Mouse (Mus musculus) midbrain, embryonic 10.5 days (tissue): Measurements from ENCODE around the gene Cd55b. TPM values are rescaled to one million over a fixed set of nuclear protein-coding genes. Genes with fewer than 3 reads are reported as not detected.
"Not testable (repeated sequence)": the region's sequence is repeated elsewhere in the genome, so short reads cannot be mapped to it uniquely, and the experiment has no call there.

Source experiments
- DNase-seq: peaks from one replicate; pipeline ENCODE4 v3.0.0-alpha.2; 2017; ENCODE audit warnings: low spot score
- H3K27ac ChIP-seq: fragments of 300-500 bp; sonication (generic); replicated peaks from 2 replicates; pipeline ENCODE4 v1.5.1; 2016; ENCODE audit warnings: mild to moderate bottlenecking
- H3K27me3 ChIP-seq: fragments of 300-500 bp; sonication (generic); 2 replicates; pipeline ENCODE4 v1.6.1; 2016; ENCODE audit warnings: low read depth, mild to moderate bottlenecking; ENCODE audit not compliant: poor library complexity, severe bottlenecking
- H3K36me3 ChIP-seq: fragments of 300-500 bp; sonication (generic); 2 replicates; pipeline ENCODE4 v1.6.1; 2016; ENCODE audit warnings: mild to moderate bottlenecking, moderate library complexity
- H3K4me1 ChIP-seq: fragments of 300-500 bp; sonication (generic); 2 replicates; pipeline ENCODE4 v1.6.1; 2016
- H3K4me3 ChIP-seq: fragments of 300-500 bp; sonication (generic); 2 replicates; pipeline ENCODE4 v1.5.1; 2016; ENCODE audit warnings: mild to moderate bottlenecking, moderate library complexity
- H3K9me3 ChIP-seq: fragments of 300-500 bp; sonication (generic); replicated peaks from 2 replicates; pipeline ENCODE4 v1.6.1; 2016; ENCODE audit warnings: mild to moderate bottlenecking
- WGBS: fragments of 180-500 bp; shearing (Covaris S2); methylation state at CpG from one replicate; pipeline ENCODE4 v1.1.7; 2016; 5-methylcytosine and 5-hydroxymethylcytosine counted together
- polyA plus RNA-seq: library from polyadenylated mRNA; unstranded; fragments of >200 nt; fragmentation: Nextera tagmentation; extraction: Ambion mirVana; gene quantifications from 2 replicates; pipeline ENCODE4 v1.2.1, GENCODE M21; 2016

Cd55b gene
- polyA plus RNA-seq, 1 experiment from 2014 or later: not detected

DNA sequence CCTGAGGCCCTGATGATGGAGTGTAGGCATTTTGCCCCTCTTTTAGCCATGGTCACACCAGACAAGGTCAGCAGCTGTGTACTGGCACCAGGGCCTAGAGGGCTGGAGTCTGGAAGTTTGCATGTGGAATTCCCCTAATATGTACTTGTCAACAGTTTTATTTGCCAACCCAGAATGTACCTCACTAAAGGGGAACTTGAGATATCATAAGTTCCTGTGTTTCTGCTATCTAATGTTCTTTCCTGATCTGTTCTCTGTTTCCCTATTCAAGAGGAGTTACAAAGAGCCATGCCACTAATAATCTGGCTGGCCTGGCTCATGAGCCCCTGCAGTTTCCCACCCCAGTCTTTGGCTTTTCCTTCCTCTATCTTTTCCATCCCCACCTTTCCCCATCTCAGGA lies 35.5 kb downstream of the Cd55b start:
- not testable (repeated sequence) for H3K36me3 ChIP-seq, H3K4me1 ChIP-seq, H3K27me3 ChIP-seq, H3K9me3 ChIP-seq, DNase-seq, H3K27ac ChIP-seq, H3K4me3 ChIP-seq

DNA sequence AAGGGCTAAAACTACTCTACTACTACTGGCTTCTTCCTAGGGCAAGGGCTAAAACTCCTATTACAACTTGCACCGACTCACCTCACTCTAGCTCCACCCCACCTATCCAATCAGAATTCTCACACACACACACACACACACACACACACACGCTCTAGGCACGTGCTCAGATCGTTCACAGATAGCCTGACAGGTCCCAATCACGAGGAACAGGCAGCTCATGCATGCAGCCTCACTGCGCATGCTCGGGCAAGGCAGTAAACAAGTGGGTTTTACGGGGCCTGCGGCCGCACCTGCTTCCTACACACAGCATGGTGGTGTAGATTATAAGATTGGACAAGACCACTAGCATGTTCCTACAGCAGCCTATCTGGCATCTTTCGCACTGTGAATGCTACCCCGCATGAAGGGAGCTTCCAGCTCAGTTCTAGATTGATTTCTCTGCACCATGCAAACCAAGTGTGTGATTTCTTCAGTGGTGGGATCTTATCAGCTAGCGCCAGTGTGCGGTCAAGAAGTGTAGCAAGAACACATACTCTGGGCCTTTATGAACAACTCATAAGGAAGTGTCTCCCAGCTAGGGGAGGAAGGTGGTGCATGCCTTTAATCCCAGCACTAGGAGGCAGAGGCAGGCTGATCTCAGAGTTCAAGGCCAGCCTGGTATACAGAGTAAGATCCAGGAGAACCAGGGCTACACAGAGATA lies 44.9 kb downstream of the Cd55b start:
- no peaks in the 10 kb centered on the region for H3K9me3 ChIP-seq
- no peak for DNase-seq
- no peaks in the 10 kb centered on the region for H3K4me1 ChIP-seq
- H3K27me3 ChIP-seq: no peaks in the 10 kb centered on the region
- no peak overlapping the region for H3K4me3 ChIP-seq
- H3K36me3 ChIP-seq: no peaks in the 10 kb centered on the region
- 92% methylated on average over 14 of the region's 14 CpGs for WGBS
- no peak overlapping the region for H3K27ac ChIP-seq

DNA sequence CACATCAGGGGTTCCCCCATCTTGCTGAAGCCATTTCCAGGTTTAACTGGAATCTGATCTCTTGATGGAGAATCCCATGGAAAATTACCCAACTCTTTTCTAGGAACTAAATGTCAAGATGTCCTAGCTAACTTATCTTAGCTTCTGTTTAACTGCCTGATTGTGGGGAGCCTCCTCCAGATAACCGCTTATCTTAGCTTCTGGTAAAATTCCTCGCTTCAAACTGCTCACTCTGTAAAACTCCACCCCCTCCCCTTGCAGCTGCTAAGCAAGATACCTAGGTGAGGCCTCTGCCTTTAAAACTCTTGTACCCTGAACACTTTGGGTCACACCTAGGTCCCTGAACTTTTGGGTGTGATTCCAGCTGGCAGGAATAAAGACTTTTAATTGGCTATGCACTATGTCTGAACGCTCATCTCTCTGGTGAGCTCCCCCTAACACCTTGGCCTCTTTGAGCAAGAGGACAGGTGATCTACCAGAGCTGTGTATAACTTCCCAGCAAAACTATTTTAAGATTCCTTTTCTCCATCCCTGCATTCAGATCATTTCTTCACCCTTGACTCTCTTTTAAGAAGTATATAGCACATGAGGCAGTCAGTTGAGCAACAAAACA lies 48.5 kb downstream of the Cd55b start:
- WGBS: 85% methylated on average over 3 of the region's 3 CpGs
- H3K4me3 ChIP-seq: no peak overlapping the region
- no peak overlapping the region for H3K27ac ChIP-seq
- no peak for DNase-seq
- H3K4me1 ChIP-seq: no peaks in the 10 kb centered on the region
- H3K27me3 ChIP-seq: no peaks in the 10 kb centered on the region
- H3K9me3 ChIP-seq: no peaks in the 10 kb centered on the region
- no peaks in the 10 kb centered on the region for H3K36me3 ChIP-seq

DNA sequence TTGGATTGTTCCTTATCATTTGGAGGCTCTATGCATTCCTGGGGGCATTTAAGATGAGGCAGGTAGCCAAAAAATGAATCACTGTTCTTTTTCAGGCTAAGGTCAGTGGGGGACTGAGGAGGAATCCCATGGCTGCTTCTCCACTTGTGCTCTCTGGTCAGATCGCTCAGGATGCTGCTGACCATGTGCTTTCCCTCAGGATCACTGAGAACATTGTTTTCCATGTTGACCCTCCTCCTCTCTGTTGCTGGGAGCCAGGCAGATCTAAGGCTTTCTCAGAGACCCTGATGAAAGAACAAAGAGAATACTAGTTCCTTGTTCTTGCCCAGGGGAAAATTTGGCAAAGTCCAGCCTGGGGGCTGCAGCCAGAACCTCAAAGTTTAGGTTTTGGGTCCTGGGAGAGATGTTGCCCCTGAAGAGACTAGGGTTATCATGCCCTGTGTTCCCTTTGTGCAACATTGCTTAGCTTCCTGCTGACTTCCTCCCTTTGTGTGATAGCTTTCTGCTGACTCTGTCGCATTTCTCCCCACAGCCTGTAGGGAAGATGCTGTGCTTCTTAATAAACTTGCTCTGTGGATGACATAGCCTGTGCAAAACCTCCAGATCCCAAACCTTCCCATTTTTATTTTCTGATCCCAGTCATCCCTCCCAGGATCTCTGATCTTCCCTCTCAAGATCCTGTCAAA lies 49.3 kb downstream of the Cd55b start:
- Histone ChIP-seq H3K27me3 (no peaks in the 10 kb centered on the region), H3K27ac (no peak overlapping the region), H3K9me3 (no peaks in the 10 kb centered on the region), H3K36me3 (no peaks in the 10 kb centered on the region), H3K4me1 (no peaks in the 10 kb centered on the region), H3K4me3 (no peak overlapping the region)
- 36% methylated on average over 2 of the region's 2 CpGs for WGBS
- no peak for DNase-seq

DNA sequence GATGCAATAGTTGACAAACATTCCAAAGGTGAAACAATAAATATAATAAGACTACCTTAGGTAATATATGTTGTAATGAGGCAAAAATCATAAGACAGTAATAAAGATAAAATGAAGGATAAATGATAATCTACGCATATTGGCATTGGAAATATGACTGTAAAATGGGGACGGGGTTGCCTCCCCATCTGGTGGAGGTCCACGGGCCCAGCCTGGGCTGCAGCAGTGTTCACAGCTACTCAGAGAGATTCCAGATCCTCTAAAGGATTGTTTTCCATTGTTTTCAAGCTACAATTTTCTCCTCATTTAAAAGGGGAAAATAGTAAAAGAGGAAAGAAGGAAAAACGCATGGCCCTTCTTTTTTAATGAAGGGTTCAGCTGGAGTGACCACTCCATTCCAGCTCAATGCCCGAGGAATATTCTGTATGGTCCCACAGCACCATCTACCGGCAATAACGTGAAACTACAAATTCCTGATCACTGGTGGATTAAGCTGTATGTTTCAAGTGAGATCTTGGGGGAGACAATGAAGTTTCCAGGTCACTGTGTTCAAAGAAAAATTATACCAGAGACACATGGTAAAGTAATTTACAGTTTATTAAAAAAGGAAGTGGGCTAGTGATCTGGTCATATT lies 50.8 kb downstream of the Cd55b start:
- no peaks in the 10 kb centered on the region for H3K36me3 ChIP-seq
- H3K27me3 ChIP-seq: no peaks in the 10 kb centered on the region
- 43% methylated on average over 7 of the region's 7 CpGs for WGBS
- DNase-seq: peak; percentile 38
- H3K9me3 ChIP-seq: no peaks in the 10 kb centered on the region
- H3K27ac ChIP-seq: no peak overlapping the region
- H3K4me1 ChIP-seq: no peaks in the 10 kb centered on the region
- no peak overlapping the region for H3K4me3 ChIP-seq

DNA sequence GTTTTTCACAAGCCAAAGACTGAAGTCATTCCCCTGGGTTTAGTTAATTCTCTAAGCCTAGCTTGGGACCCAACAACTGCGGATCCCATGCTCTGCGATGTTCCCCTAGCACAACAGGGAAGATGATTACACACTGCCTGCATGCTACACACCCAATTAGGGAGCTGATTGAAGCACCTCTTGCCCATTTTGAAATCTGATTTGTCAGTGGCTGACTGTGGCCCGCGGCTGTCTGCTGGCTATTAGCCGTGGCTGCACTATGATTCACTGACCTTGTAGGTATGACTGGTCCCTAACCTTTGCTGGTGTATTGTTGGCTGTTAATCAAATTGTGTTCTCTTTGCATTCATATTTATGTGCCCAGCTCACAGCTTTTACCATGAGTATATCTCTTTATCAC lies 51.5 kb downstream of the Cd55b start:
- H3K4me3 ChIP-seq: no peak overlapping the region
- H3K4me1 ChIP-seq: no peaks in the 10 kb centered on the region
- H3K27me3 ChIP-seq: no peaks in the 10 kb centered on the region
- 93% methylated on average over 5 of the region's 5 CpGs for WGBS
- H3K36me3 ChIP-seq: no peaks in the 10 kb centered on the region
- H3K9me3 ChIP-seq: no peaks in the 10 kb centered on the region
- no peak for DNase-seq
- H3K27ac ChIP-seq: no peak overlapping the region

DNA sequence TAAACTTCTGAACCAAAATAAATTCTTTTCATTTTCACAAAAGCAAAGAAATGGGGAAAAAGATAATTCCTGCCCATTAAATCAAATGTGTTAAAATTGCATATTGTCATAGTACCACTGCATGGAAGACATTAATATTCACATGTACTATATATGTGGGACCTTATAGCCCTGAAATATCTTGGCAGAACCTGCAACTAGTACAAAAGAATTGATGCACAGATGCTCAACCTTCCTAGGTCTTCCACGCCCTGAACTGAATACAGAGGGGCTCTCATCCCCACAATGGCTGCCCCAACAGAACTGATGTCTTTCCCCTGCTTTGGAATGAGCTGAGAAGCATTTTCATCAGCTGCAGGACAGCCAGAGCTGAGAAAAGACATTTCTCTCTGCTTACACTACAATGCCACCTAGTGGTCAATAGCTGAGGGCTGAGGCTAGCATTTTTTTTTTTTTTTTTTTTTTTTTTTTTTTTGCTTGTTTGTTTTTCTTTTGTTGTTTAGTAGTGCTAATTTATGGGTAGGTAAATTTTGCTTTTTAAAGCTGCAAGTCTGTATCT lies 72.7 kb downstream of the Cd55b start:
- Histone ChIP-seq H3K4me3 (no peak overlapping the region), H3K36me3 (no peaks in the 10 kb centered on the region), H3K9me3 (no peaks in the 10 kb centered on the region), H3K27ac (no peak overlapping the region), H3K4me1 (no peaks in the 10 kb centered on the region), H3K27me3 (no peaks in the 10 kb centered on the region)
- DNase-seq: peak; percentile 27
- WGBS: 22% methylated on average over 1 of the region's 1 CpGs

DNA sequence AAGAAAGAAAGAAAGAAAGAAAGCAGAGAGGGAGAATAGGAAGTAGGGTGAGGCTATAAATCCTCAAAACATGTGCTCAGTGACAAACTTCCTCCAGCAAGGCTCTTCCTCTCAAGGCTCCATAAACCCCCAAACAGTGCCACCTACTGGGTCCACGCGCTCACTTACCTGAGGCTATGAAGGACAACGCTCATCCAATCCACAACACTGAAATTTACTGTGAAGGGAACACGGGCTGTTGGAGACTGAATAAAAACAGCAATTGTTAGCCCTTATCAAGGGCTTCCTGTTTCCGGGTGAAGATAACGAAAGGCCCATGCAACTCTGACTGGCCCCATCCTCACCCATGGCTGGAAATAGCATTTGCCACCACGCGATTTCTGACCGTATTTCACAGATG lies 80.4 kb downstream of the Cd55b start:
- H3K4me3 ChIP-seq: no peak overlapping the region
- H3K27ac ChIP-seq: no peak overlapping the region
- no peaks in the 10 kb centered on the region for H3K36me3 ChIP-seq
- H3K4me1 ChIP-seq: no peaks in the 10 kb centered on the region
- 88% methylated on average over 9 of the region's 9 CpGs for WGBS
- no peaks in the 10 kb centered on the region for H3K27me3 ChIP-seq
- DNase-seq: no peak
- H3K9me3 ChIP-seq: no peaks in the 10 kb centered on the region

Other genes with a start within 250 kb of the Cd55b start
- gene Cd55, start 39.7 kb upstream of the Cd55b start, polyA plus RNA-seq: 1.8 TPM in 2 replicates
- gene Zp3r, start 206.6 kb upstream of the Cd55b start, polyA plus RNA-seq: not detected in 2 replicates
- 0.14 TPM in 1 of 2 replicates, not detected in the other for gene C4bp, start 238.6 kb upstream of the Cd55b start, polyA plus RNA-seq